Mouse (Mus musculus) forebrain, postnatal 0 days (tissue): ENCODE results near the gene Ankrd2. TPM values are rescaled to one million over a fixed set of nuclear protein-coding genes. Genes with fewer than 3 reads are reported as not detected.

Experiments used
- ATAC-seq: fragments of 200-750 bp; cut with Nextera tagmentation; 2 replicates; pipeline ENCODE4 v1.8.0; 2017; ENCODE audit warnings: mild to moderate bottlenecking, moderate library complexity
- DNase-seq: peaks from one replicate; pipeline ENCODE4 v3.0.0-alpha.2; 2015
- H3K27ac ChIP-seq: fragments of 300-500 bp; sonication (generic); 2 replicates; pipeline ENCODE4 v1.5.1; 2014; ENCODE audit warnings: low read depth, mild to moderate bottlenecking, antibody characterized with exemption, low read length, moderate library complexity, mixed read lengths
- H3K27me3 ChIP-seq: fragments of 300-500 bp; sonication (generic); 2 replicates; pipeline ENCODE4 v1.6.1; 2014; ENCODE audit warnings: mild to moderate bottlenecking, low read length, mixed read lengths; ENCODE audit not compliant: insufficient read depth
- H3K36me3 ChIP-seq: fragments of 300-500 bp; sonication (generic); 2 replicates; pipeline ENCODE4 v1.6.1; 2014; ENCODE audit warnings: mild to moderate bottlenecking, moderate library complexity; ENCODE audit not compliant: insufficient read depth
- H3K4me1 ChIP-seq: fragments of 300-500 bp; sonication (generic); 2 replicates; pipeline ENCODE4 v1.6.1; 2014; ENCODE audit warnings: antibody characterized with exemption; ENCODE audit not compliant: insufficient read depth
- H3K4me2 ChIP-seq: fragments of 300-500 bp; sonication (generic); 2 replicates; pipeline ENCODE4 v1.6.1; 2014; ENCODE audit warnings: low read depth, mild to moderate bottlenecking, moderate library complexity
- H3K4me3 ChIP-seq: fragments of 300-500 bp; sonication (generic); 2 replicates; pipeline ENCODE4 v1.5.1; 2014; ENCODE audit warnings: low read depth, low read length, mixed read lengths
- H3K9ac ChIP-seq: fragments of 300-500 bp; sonication (generic); 2 replicates; pipeline ENCODE4 v1.6.1; 2014; ENCODE audit warnings: mild to moderate bottlenecking
- H3K9me3 ChIP-seq: fragments of 300-500 bp; sonication (generic); 2 replicates; pipeline ENCODE4 v1.6.1; 2016; ENCODE audit warnings: low read length
- CTCF ChIP-seq: sonication (generic); IDR thresholded peaks from 2 replicates; pipeline ENCODE4 v1.5.1; 2016; ENCODE audit warnings: antibody characterized with exemption, control low read depth, low read depth
- WGBS: fragments of 180-500 bp; shearing (Covaris S2); extraction: QIAGEN DNeasy Blood & Tissue Kit; methylation state at CpG from one replicate; pipeline ENCODE4 v1.1.7; 2014; 5-methylcytosine and 5-hydroxymethylcytosine counted together
- polyA plus RNA-seq: library from polyadenylated mRNA; unstranded; fragments of >200 nt; fragmentation: Nextera tagmentation; extraction: Ambion mirVana; gene quantifications from 2 replicates; pipeline ENCODE4 v1.2.1, GENCODE M21; 2015
- total RNA-seq: library from RNA; depleted of rRNA; stranded (reverse); fragments of >200 nt; gene quantifications from 2 replicates; pipeline ENCODE4 v1.2.3, GENCODE M21; 2014

Gene Ankrd2
- total and polyA plus RNA-seq, 2 experiments from 2014 or later: 1.2 TPM; not detected in 1

- H3K4me2 ChIP-seq: no peak overlapping the region
- TF ChIP-seq CTCF: no peak
Observed at GRCm38 (mm10) chr19:42071886-42072608, 36.2 kb downstream of the Ankrd2 start.

DNA sequence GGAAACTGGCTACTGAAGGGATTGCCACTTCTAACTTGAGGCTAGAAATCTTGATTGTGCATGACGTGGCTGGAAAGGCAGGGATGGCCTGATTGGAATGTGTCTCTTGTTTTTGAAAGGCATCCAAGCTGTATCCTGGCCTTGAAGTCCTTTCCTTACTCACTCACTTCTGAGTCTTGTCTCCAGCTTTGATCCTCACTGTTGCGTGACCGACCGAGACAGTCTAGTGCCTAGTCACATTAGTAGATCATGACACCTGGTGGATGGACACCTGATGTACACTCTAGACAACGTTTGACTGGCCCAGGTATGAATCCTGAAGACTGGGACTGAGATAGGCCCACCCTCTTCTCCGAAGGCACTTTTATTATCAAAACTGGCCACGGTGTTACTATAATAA lies 37.0 kb downstream of the Ankrd2 start:
- H3K9ac ChIP-seq: no peak overlapping the region
- DNase-seq (no peak), ATAC-seq (no peak; the same call in 1 of the 2 replicates)
- no peaks in the 10 kb centered on the region for H3K9me3 ChIP-seq
- no peaks in the 10 kb centered on the region for H3K27me3 ChIP-seq
- 85% methylated on average over 7 of the region's 7 CpGs for WGBS
- no peak overlapping the region for H3K4me2 ChIP-seq
- no peak for TF ChIP-seq CTCF
- no peak overlapping the region for H3K27ac ChIP-seq
- H3K4me3 ChIP-seq: no peak overlapping the region
- peaks cover 38% of the 10 kb centered on the region for H3K36me3 ChIP-seq
- no peaks in the 10 kb centered on the region for H3K4me1 ChIP-seq

More at GRCm38 (mm10) chr19:42071886-42072608, 36.2 kb downstream of the Ankrd2 start:
- no peak overlapping the region for H3K4me3 ChIP-seq
- H3K27me3 ChIP-seq: no peaks in the 10 kb centered on the region
- no peak overlapping the region for H3K9ac ChIP-seq
- no peaks in the 10 kb centered on the region for H3K4me1 ChIP-seq
- peaks cover 35% of the 10 kb centered on the region for H3K36me3 ChIP-seq
- ATAC-seq (no peak), DNase-seq (no peak)
- 79% methylated on average over 15 of the region's 15 CpGs for WGBS
- H3K9me3 ChIP-seq: no peaks in the 10 kb centered on the region
- no peak overlapping the region for H3K27ac ChIP-seq

DNA sequence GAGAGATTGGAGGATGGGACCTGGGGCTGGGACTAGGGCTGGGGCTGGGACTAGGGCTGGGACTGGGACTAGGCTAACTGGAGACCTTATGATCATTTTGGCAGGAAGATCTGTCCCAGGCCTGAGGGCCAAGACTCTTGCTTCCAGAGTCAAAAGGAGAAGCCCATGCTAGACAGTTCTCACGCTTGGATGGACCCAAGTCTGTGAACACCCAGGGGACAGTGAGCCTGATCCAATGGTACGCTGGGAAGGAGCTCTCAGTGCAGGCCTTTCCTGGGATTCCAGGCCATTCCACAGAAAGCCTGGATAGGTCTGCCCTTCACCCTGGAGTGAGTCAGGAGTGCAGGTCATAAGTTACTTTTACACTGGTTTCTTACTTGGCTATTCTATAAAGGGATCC lies 39.3 kb downstream of the Ankrd2 start:
- no peak overlapping the region for H3K4me2 ChIP-seq
- no peak for ATAC-seq
- no peaks in the 10 kb centered on the region for H3K27me3 ChIP-seq
- no peak overlapping the region for H3K9ac ChIP-seq
- no peak for DNase-seq
- no peak overlapping the region for H3K4me3 ChIP-seq
- WGBS: 82% methylated on average over 2 of the region's 2 CpGs
- peaks cover 47% of the 10 kb centered on the region for H3K36me3 ChIP-seq
- no peak for TF ChIP-seq CTCF
- H3K4me1 ChIP-seq: no peaks in the 10 kb centered on the region
- no peaks in the 10 kb centered on the region for H3K9me3 ChIP-seq
- no peak overlapping the region for H3K27ac ChIP-seq

DNA sequence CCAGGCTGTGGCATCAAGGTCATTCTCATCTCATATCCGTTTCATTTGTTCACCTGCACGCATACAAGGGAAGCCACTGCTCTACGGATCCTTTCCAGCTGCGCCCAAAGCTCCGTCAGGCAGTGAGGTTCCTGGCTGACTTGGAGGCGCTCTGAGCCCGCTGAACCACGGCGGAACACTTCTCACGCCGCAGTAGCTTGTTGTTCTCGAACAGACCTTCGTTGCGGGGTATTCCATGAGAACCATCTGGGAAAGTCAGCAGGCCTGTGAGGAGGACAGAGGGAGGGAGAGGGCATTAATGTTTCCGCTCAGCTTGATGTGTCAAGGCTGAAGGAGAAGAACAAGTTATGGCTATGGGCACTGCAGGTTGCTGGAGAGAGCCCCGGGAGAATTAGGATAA lies 40.2 kb downstream of the Ankrd2 start:
- 91% methylated on average over 16 of the region's 16 CpGs for WGBS
- Histone ChIP-seq H3K4me1 (no peaks in the 10 kb centered on the region), H3K4me3 (no peak overlapping the region), H3K27me3 (no peaks in the 10 kb centered on the region), H3K27ac (no peak overlapping the region), H3K4me2 (no peak overlapping the region), H3K9me3 (no peaks in the 10 kb centered on the region), H3K36me3 (peaks cover 47% of the 10 kb centered on the region), H3K9ac (no peak overlapping the region)
- no peak for DNase-seq
- TF ChIP-seq CTCF: no peak
- no peak for ATAC-seq

GRCm38 (mm10) chr19:42078566-42078965 lies 42.8 kb downstream of the Ankrd2 start:
- Histone ChIP-seq H3K27me3 (no peaks in the 10 kb centered on the region), H3K4me2 (no peak overlapping the region), H3K4me1 (no peaks in the 10 kb centered on the region), H3K9me3 (no peaks in the 10 kb centered on the region), H3K4me3 (no peak overlapping the region), H3K36me3 (peaks cover 42% of the 10 kb centered on the region), H3K9ac (no peak overlapping the region), H3K27ac (no peak overlapping the region)
- ATAC-seq (no peak), DNase-seq (no peak)
- 95% methylated on average over 8 of the region's 8 CpGs for WGBS
- TF ChIP-seq CTCF: no peak

GRCm38 (mm10) chr19:42079006-42079405 lies 43.2 kb downstream of the Ankrd2 start:
- Histone ChIP-seq H3K4me3 (no peak overlapping the region), H3K27me3 (no peaks in the 10 kb centered on the region), H3K27ac (no peak overlapping the region), H3K9me3 (no peaks in the 10 kb centered on the region), H3K9ac (no peak overlapping the region), H3K4me1 (no peaks in the 10 kb centered on the region), H3K36me3 (peaks cover 38% of the 10 kb centered on the region), H3K4me2 (no peak overlapping the region)
- no peak for TF ChIP-seq CTCF
- no peak for ATAC-seq
- 98% methylated on average over 12 of the region's 12 CpGs for WGBS
- no peak for DNase-seq

DNA sequence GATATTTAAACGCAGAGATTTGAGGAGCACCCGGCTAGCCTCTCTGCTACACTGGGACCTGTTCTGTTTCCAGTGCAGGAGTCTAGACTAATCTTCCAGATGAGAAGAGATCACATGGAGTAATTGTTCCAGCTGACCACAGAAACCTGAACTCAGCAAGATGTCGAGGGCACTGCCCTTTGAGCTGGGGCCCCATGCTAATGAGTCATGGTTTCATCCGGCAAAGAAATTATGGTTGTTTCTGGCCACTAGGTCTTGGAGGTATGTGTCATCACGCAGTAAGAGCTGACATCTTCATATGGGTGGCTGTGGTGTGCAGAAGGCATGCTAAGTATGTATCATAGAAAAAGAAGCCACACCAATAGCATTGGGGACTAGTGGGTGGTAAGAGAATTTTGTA lies 44.1 kb downstream of the Ankrd2 start:
- TF ChIP-seq CTCF: no peak
- H3K36me3 ChIP-seq: peaks cover 29% of the 10 kb centered on the region
- H3K4me2 ChIP-seq: no peak overlapping the region
- no peak for DNase-seq
- no peak overlapping the region for H3K9ac ChIP-seq
- ATAC-seq: no peak
- no peaks in the 10 kb centered on the region for H3K27me3 ChIP-seq
- H3K4me1 ChIP-seq: peaks cover 3% of the 10 kb centered on the region; the same call in 1 of the 2 replicates
- H3K27ac ChIP-seq: no peak overlapping the region
- no peak overlapping the region for H3K4me3 ChIP-seq
- H3K9me3 ChIP-seq: no peaks in the 10 kb centered on the region
- WGBS: 86% methylated on average over 5 of the region's 5 CpGs
